ENCODE assay signal across 22 mouse cellular contexts in genomic region chr1:70012991-70013390, GRCm38 (mm10).
DNase-seq lines count a peak whose midpoint lies in the region; ATAC-seq lines count a peak whose summit lies in the region.
"Had no signal": no experiment of that assay in that cellular context is flagged by ENCODE, and none has a peak within 500 bp of the region (broad histone marks: within the 10 kb centered on the region; RNA-seq: fewer than 3 reads in every experiment).

No protein-coding gene starts in this region.

- intact Hi-C loops in left cerebral cortex, postnatal 4 days (cut with DNase I), result no loop called here
- intact Hi-C loops in left cerebral cortex, postnatal 25 days (cut with DNase I), result no loop called here

- no peaks in the 10 kb centered on the region for H3K36me3 ChIP-seq in midbrain, embryonic 11.5 days (ENCODE audit: control insufficient read depth, insufficient read depth, low read length)
- H3K36me3 ChIP-seq: embryonic facial prominence, embryonic 15.5 days; forebrain, embryonic 15.5 days; heart, embryonic 15.5 days; hindbrain, embryonic 13.5 days had no signal

- H3K9me3 ChIP-seq in midbrain, embryonic 11.5 days (ENCODE audit: control insufficient read depth, low read length), result no peaks in the 10 kb centered on the region
- H3K9me3 ChIP-seq: embryonic facial prominence, embryonic 15.5 days; forebrain, embryonic 15.5 days; heart, embryonic 15.5 days; hindbrain, embryonic 13.5 days had no signal

- WGBS in midbrain, embryonic 11.5 days, result 83% methylated on average over 3 of the region's 3 CpGs

- no peak overlapping the region for H3K4me2 ChIP-seq in midbrain, embryonic 11.5 days
- H3K4me2 ChIP-seq: embryonic facial prominence, embryonic 15.5 days; forebrain, embryonic 15.5 days; heart, embryonic 11.5 days; heart, embryonic 15.5 days; hindbrain, embryonic 13.5 days had no signal

- H3K27me3 ChIP-seq in midbrain, embryonic 11.5 days (ENCODE audit: control insufficient read depth, insufficient read depth, low read length), result no peaks in the 10 kb centered on the region
- H3K27me3 ChIP-seq: embryonic facial prominence, embryonic 15.5 days; forebrain, embryonic 15.5 days; heart, embryonic 15.5 days; hindbrain, embryonic 13.5 days had no signal

- H3K9ac ChIP-seq in midbrain, embryonic 11.5 days (ENCODE audit: low read length), result no peak overlapping the region
- H3K9ac ChIP-seq: embryonic facial prominence, embryonic 15.5 days; forebrain, embryonic 15.5 days; heart, embryonic 15.5 days; hindbrain, embryonic 13.5 days had no signal

- H3K27ac ChIP-seq in midbrain, embryonic 11.5 days (ENCODE audit: low read depth, low read length), result no peak overlapping the region
- H3K27ac ChIP-seq: embryonic facial prominence, embryonic 15.5 days; forebrain, embryonic 15.5 days; heart, adult 2 months; heart, embryonic 15.5 days; hindbrain, embryonic 13.5 days; hindbrain, postnatal 0 days had no signal

- DNase-seq in layer of hippocampus, adult 11-12 months (ENCODE audit: low spot score), result peak; percentile 11
- DNase-seq in layer of hippocampus, adult 9-10 months (ENCODE audit: low spot score), result no peak
- peak; percentile 9 to 14 for DNase-seq in left cerebral cortex, adult 9 months (ENCODE audit: low spot score in 2 of 2)
- no peak for DNase-seq in left cerebral cortex, postnatal 4 days
- DNase-seq in brain, adult 2 months (ENCODE audit: low read depth, low spot score), result peak; percentile 68
- peak; percentile 3 to 80 for DNase-seq in left cerebral cortex, postnatal 25 days (ENCODE audit: low spot score in 2 of 2)
- DNase-seq in midbrain, embryonic 11.5 days (ENCODE audit: low spot score, missing footprints), result no peak
- DNase-seq: adrenal gland, adult 2 months; adrenal gland, postnatal 25 days; cerebellum, adult 11 months; cerebellum, adult 8-10 months; cerebellum, postnatal 14 days; embryo, embryonic 11 days; gastrocnemius, postnatal 14 days; heart, adult 2 months; heart, postnatal 14 days had no signal

- H3K4me3 ChIP-seq in midbrain, embryonic 11.5 days (ENCODE audit: low read depth, low read length), result no peak overlapping the region
- H3K4me3 ChIP-seq: embryonic facial prominence, embryonic 15.5 days; forebrain, embryonic 15.5 days; heart, adult 2 months; heart, embryonic 15.5 days; hindbrain, embryonic 13.5 days had no signal

- no peaks in the 10 kb centered on the region for H3K4me1 ChIP-seq in midbrain, embryonic 11.5 days (ENCODE audit: control insufficient read depth, insufficient read depth, low read length)
- H3K4me1 ChIP-seq: embryonic facial prominence, embryonic 15.5 days; forebrain, embryonic 15.5 days; heart, embryonic 15.5 days; hindbrain, embryonic 13.5 days had no signal

- ATAC-seq in midbrain, embryonic 11.5 days (ENCODE audit: low FRiP score), result no peak
- ATAC-seq: forebrain, embryonic 15.5 days; hindbrain, postnatal 0 days had no signal

Comparison
In these comparisons a context has a peak if more than half of its experiments do, and no peak if none do; other contexts are left out.
1. DNase-seq: peak in layer of hippocampus, adult 11-12 months (single experiment), left cerebral cortex, adult 9 months (2 of 2), brain, adult 2 months (single experiment) and left cerebral cortex, postnatal 25 days (2 of 2); none in layer of hippocampus, adult 9-10 months (single experiment), left cerebral cortex, postnatal 4 days (single experiment) and midbrain, embryonic 11.5 days (single experiment).